Mouse (Mus musculus) small intestine, adult 2 months (tissue): Measurements from ENCODE around the gene Atp8b4.

Source experiments
- CTCF ChIP-seq: fragments of 200-500 bp; IDR thresholded peaks from 2 replicates; pipeline ENCODE4 v1.5.1; 2012; ENCODE audit warnings: low read depth, mild to moderate bottlenecking, control low read depth, inconsistent platforms, low read length, moderate library complexity, mixed read lengths; ENCODE audit not compliant: insufficient replicate concordance, insufficient read length; ENCODE audit errors: extremely low read depth
- POLR2A ChIP-seq: fragments of 200-500 bp; IDR thresholded peaks from 2 replicates; pipeline ENCODE4 v1.6.1; 2012; ENCODE audit warnings: low read depth, mild to moderate bottlenecking, control low read depth, inconsistent platforms, low read length, moderate library complexity

DNA sequence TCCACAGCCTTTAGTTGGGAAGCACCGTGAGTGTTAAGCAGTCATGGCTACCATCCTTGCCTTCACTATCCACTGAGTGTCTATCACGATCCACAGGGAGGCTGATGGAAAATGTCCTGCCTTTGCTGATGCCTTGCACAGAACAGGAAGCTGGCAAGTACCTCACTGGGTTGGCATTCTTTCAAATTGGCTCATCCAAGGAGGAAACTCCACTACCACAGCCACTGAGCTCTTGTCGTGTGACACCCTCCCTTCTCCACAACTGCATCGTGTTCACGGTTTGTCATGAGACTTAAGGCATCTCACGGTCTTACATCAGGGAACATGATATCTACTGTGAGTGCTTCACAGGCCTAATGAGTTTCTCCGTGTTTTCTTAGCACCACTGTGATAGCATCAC, 22.9 kb downstream of the Atp8b4 start:
- TF ChIP-seq POLR2A (no peak), CTCF (no peak)
